Mouse (Mus musculus) embryonic fibroblast, embryonic 13.5 days (primary cell): ENCODE measurements around the gene Hist1h2ao.
"Not testable (repeated sequence)": the region's sequence is repeated elsewhere in the genome, so short reads cannot be mapped to it uniquely, and the experiment has no call there.

ENCODE experiments used
- CTCF ChIP-seq: IDR thresholded peaks from 2 replicates; pipeline ENCODE4 v1.5.1; 2011; ENCODE audit warnings: mild to moderate bottlenecking, control low read depth, low read length, moderate library complexity, borderline replicate concordance; ENCODE audit not compliant: insufficient read depth
- POLR2A ChIP-seq: IDR thresholded peaks from 2 replicates; pipeline ENCODE4 v1.6.1; 2011; ENCODE audit warnings: low read depth, mild to moderate bottlenecking, control low read depth, low read length, moderate library complexity

DNA sequence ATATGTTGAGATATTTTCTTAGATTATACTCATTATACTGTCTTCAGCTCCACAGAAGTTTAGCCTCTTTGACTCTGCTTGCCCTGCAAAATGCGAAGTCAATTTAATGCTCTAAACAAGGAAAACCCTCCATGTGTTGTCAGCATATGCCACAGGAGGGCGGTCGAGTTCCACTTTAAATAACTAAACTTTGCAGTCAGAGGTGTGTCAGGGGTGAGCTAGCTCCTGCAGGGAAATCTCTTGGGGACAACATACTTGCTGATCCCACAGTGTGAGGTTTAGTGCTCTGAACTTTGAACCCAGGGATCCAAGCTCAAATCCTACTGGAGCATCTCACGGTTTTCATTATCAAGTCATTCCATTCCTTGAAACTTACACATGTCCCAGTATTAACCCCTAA, 30.2 kb downstream of the Hist1h2ao start:
- not testable (repeated sequence) for TF ChIP-seq CTCF, POLR2A
